ENCODE assay signal across 25 mouse cellular contexts in the genomic region with DNA sequence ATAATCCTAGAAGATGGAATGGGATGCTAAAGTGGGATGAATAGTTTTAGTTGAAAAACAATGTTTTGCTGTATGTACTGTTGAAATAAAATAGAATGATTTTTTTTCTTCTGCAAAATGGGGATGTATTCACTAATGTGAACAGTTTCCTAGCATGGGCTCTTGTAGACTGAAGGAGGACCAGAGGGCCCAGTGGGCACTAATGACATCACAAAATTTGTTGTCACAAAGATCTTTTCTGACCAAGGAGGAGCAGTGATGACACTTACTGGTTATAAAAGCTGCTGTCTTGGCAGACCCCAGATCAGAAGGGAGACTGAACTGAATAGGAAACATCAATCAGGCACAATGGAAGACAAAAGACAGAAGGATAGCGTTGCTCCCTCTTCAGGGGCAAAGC. TPM values are rescaled to one million over a fixed set of nuclear protein-coding genes. Genes with fewer than 3 reads are reported as not detected.
"Had no signal": no experiment of that assay in that cellular context is flagged by ENCODE, and none has a peak within 500 bp of the region (broad histone marks: within the 10 kb centered on the region; RNA-seq: fewer than 3 reads in every experiment).

A gene (plus strand): TSS at position 301 of the 400 bp plus-strand sequence.

- H3K27ac ChIP-seq: neural tube, embryonic 12.5 days; neural tube, embryonic 13.5 days; neural tube, embryonic 15.5 days; stomach, embryonic 15.5 days; stomach, postnatal 0 days had no signal

- H3K4me2 ChIP-seq: neural tube, embryonic 12.5 days; neural tube, embryonic 13.5 days; neural tube, embryonic 15.5 days; stomach, embryonic 15.5 days had no signal

- H3K9me3 ChIP-seq: neural tube, embryonic 12.5 days; neural tube, embryonic 13.5 days; neural tube, embryonic 15.5 days; stomach, embryonic 15.5 days had no signal

- H3K9ac ChIP-seq: neural tube, embryonic 12.5 days; neural tube, embryonic 13.5 days; neural tube, embryonic 15.5 days; stomach, embryonic 15.5 days had no signal

- DNase-seq: retina, postnatal 1 day; right cerebral cortex, adult 18-20 months; right cerebral cortex, postnatal 14 days; right cerebral cortex, postnatal 25 days; right cerebral cortex, postnatal 4 days; spleen, adult 18-20 months; thymus, adult 18-20 months; thymus, adult 2 months; thymus, postnatal 14 days; thymus, postnatal 25 days; thymus, postnatal 36 days; thymus, postnatal 4 days had no signal

- H3K27me3 ChIP-seq: neural tube, embryonic 12.5 days; neural tube, embryonic 13.5 days; neural tube, embryonic 15.5 days; stomach, embryonic 15.5 days had no signal

- H3K36me3 ChIP-seq: neural tube, embryonic 12.5 days; neural tube, embryonic 13.5 days; neural tube, embryonic 15.5 days; stomach, embryonic 15.5 days had no signal

- H3K4me1 ChIP-seq: neural tube, embryonic 12.5 days; neural tube, embryonic 13.5 days; neural tube, embryonic 15.5 days; stomach, embryonic 15.5 days had no signal

- H3K4me3 ChIP-seq: neural tube, embryonic 12.5 days; neural tube, embryonic 13.5 days; neural tube, embryonic 15.5 days; stomach, embryonic 15.5 days had no signal

RNA-seq across cellular contexts. Expression of the gene that starts here (rescaled TPM):
- total RNA-seq: neutrophil, adult 5-6 weeks had no signal
- polyA plus RNA-seq: neural tube, embryonic 11.5 days; neural tube, embryonic 12.5 days; neural tube, embryonic 13.5 days; neural tube, embryonic 14.5 days; neural tube, embryonic 15.5 days; small intestine, adult 2 months; spleen, adult 2 months; stomach, embryonic 14.5 days; stomach, embryonic 15.5 days; stomach, embryonic 16.5 days; stomach, postnatal 0 days; thymus, adult 2 months; thymus, postnatal 0 days had no signal
